8 mouse cellular contexts compared by ENCODE assay signal in genomic region chr4:95278714-95279095, GRCm38 (mm10).
A peak's percentile ranks its signal among the peaks of the same experiment; 100 is the strongest.
DNase-seq lines count a peak whose midpoint lies in the region; ATAC-seq lines count a peak whose summit lies in the region.

No protein-coding gene starts in this region.

- no peak overlapping the region for H3K4me3 ChIP-seq in embryonic facial prominence, embryonic 11.5 days (ENCODE audit: low read depth, low read length)
- H3K4me3 ChIP-seq in kidney, embryonic 16.5 days (ENCODE audit: low read length) = 0 out of 2 replicates have a peak overlapping the region, but pooled peaks have one; percentile 12
- no peak overlapping the region for H3K4me3 ChIP-seq in neural tube, embryonic 11.5 days (ENCODE audit: low read depth, low read length)

- H3K27me3 ChIP-seq in embryonic facial prominence, embryonic 11.5 days (ENCODE audit: control insufficient read depth, insufficient read depth, low read length) = no peaks in the 10 kb centered on the region
- H3K27me3 ChIP-seq in kidney, embryonic 16.5 days (ENCODE audit: insufficient read depth, low read length) = no peaks in the 10 kb centered on the region
- H3K27me3 ChIP-seq in neural tube, embryonic 11.5 days (ENCODE audit: control insufficient read depth, insufficient read depth, low read length) = no peaks in the 10 kb centered on the region

- 51% methylated on average over 13 of the region's 13 CpGs for WGBS in embryonic facial prominence, embryonic 11.5 days
- 6% methylated on average over 13 of the region's 13 CpGs for WGBS in kidney, embryonic 16.5 days
- 7% methylated on average over 13 of the region's 13 CpGs for WGBS in neural tube, embryonic 11.5 days

- H3K4me1 ChIP-seq in embryonic facial prominence, embryonic 11.5 days (ENCODE audit: control insufficient read depth, insufficient read depth, low read length) = no peaks in the 10 kb centered on the region
- peaks cover 35% of the 10 kb centered on the region for H3K4me1 ChIP-seq in kidney, embryonic 16.5 days (ENCODE audit: insufficient read depth, low read length)
- peaks cover 13% of the 10 kb centered on the region for H3K4me1 ChIP-seq in neural tube, embryonic 11.5 days (ENCODE audit: control insufficient read depth, insufficient read depth, low read length)

- no peak overlapping the region for H3K9ac ChIP-seq in embryonic facial prominence, embryonic 11.5 days (replicated peaks; ENCODE audit: low read length)
- peak overlapping the region; percentile 60 for H3K9ac ChIP-seq in kidney, embryonic 16.5 days (replicated peaks; ENCODE audit: low read length)
- 0 out of 2 replicates have a peak overlapping the region, but pooled peaks have one; percentile 23 for H3K9ac ChIP-seq in neural tube, embryonic 11.5 days (ENCODE audit: low read length)

- DNase-seq in adrenal gland, postnatal 10 days = peak; percentile 46
- peak; percentile 24 for DNase-seq in embryonic facial prominence, embryonic 11.5 days (ENCODE audit: low spot score)
- peak; percentile 23 for DNase-seq in neural tube, embryonic 11.5 days (ENCODE audit: low spot score)
- DNase-seq in thymus, postnatal 10 days (ENCODE audit: low spot score in 2 of 2) = no peak
- no peak for DNase-seq in left cerebral cortex, adult 8-10 months (ENCODE audit: low spot score in 2 of 2)

- H3K4me2 ChIP-seq in embryonic facial prominence, embryonic 11.5 days (ENCODE audit: low read depth, low read length) = no peak overlapping the region
- H3K4me2 ChIP-seq in kidney, embryonic 16.5 days (replicated peaks; ENCODE audit: low read depth, low read length) = peak overlapping the region; percentile 44
- peak overlapping the region; percentile 19 for H3K4me2 ChIP-seq in neural tube, embryonic 11.5 days (ENCODE audit: low read depth)

- ATAC-seq in embryonic facial prominence, embryonic 11.5 days (replicated peaks; ENCODE audit: insufficient number of reproducible peaks, low FRiP score, low TSS enrichment, low read depth) = no peak
- peak; percentile 91 for ATAC-seq in kidney, embryonic 16.5 days (ENCODE audit: low FRiP score, low TSS enrichment)
- peak; percentile 52 for ATAC-seq in neural tube, embryonic 11.5 days (ENCODE audit: insufficient read depth, low FRiP score, low TSS enrichment)
- no peak for ATAC-seq in megakaryocyte, adult 5-6 weeks (ENCODE audit: poor library complexity, severe bottlenecking)
- ATAC-seq in inflammation-experienced regulatory T-cells, adult 6 months = no peak

- H3K27ac ChIP-seq in embryonic facial prominence, embryonic 11.5 days (replicated peaks; ENCODE audit: low read depth, low read length) = no peak overlapping the region
- peak overlapping the region; percentile 97 for H3K27ac ChIP-seq in kidney, embryonic 16.5 days (ENCODE audit: low read length)
- H3K27ac ChIP-seq in neural tube, embryonic 11.5 days (ENCODE audit: low read depth, low read length) = peak overlapping the region; percentile 40

- H3K9me3 ChIP-seq in embryonic facial prominence, embryonic 11.5 days (replicated peaks; ENCODE audit: control insufficient read depth, low read length) = no peaks in the 10 kb centered on the region
- H3K9me3 ChIP-seq in kidney, embryonic 16.5 days (ENCODE audit: low read length) = no peaks in the 10 kb centered on the region
- H3K9me3 ChIP-seq in neural tube, embryonic 11.5 days (ENCODE audit: control insufficient read depth, low read length) = no peaks in the 10 kb centered on the region

- no peaks in the 10 kb centered on the region for H3K36me3 ChIP-seq in embryonic facial prominence, embryonic 11.5 days (replicated peaks; ENCODE audit: control insufficient read depth, insufficient read depth, low read depth, low read length)
- H3K36me3 ChIP-seq in kidney, embryonic 16.5 days (ENCODE audit: insufficient read depth, low read length) = no peaks in the 10 kb centered on the region
- H3K36me3 ChIP-seq in neural tube, embryonic 11.5 days (ENCODE audit: control insufficient read depth, insufficient read depth, low read length) = no peaks in the 10 kb centered on the region

Comparison
In these comparisons a context has a peak if more than half of its experiments do, and no peak if none do; other contexts are left out.
1. DNase-seq: peak in adrenal gland, postnatal 10 days (single experiment), embryonic facial prominence, embryonic 11.5 days (single experiment) and neural tube, embryonic 11.5 days (single experiment); none in thymus, postnatal 10 days (0 of 2) and left cerebral cortex, adult 8-10 months (0 of 2).
2. ATAC-seq: peak in kidney, embryonic 16.5 days (single experiment) and neural tube, embryonic 11.5 days (single experiment); none in embryonic facial prominence, embryonic 11.5 days (single experiment), megakaryocyte, adult 5-6 weeks (single experiment) and inflammation-experienced regulatory T-cells, adult 6 months (single experiment).